Mouse (Mus musculus): ENCODE data around the gene Eif4g3. TPM values are rescaled to one million over a fixed set of nuclear protein-coding genes. Genes with fewer than 3 reads are reported as not detected.

The Eif4g3 gene
- polyA plus RNA-seq, 1 experiment: 251 TPM

DNA sequence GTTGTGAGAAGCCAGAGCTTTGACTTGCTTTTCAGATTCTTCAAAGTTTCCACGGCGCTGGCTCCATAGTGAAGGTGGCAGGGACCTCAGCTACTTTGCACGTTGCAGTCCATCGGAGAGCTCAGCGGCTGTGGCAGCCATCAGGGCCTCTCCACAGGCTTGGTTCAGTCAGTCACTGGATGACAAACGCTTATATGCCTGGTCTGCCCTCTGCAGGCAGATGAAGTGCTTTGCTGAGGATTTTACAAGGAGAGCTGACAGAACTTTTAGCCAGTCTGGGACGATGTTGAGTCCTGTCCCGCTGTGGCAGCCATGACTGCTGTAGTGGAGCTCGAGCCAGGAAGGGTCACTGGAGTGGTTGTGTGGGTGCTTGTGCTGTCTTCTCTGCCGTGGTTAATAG, 126.9 kb downstream of the Eif4g3 start:
- H3K4me3 ChIP-seq (ENCODE audit: control insufficient read depth, low read depth, low read length): no peak overlapping the region
- no peak overlapping the region for H3K27ac ChIP-seq (ENCODE audit: control insufficient read depth, insufficient read depth, low read depth, low read length)
- H3K4me1 ChIP-seq (ENCODE audit: control insufficient read depth, insufficient read depth, low read length): no peaks in the 10 kb centered on the region
- H3K27me3 ChIP-seq (ENCODE audit: control insufficient read depth, insufficient read depth, low read length): no peaks in the 10 kb centered on the region
- H3K36me3 ChIP-seq (ENCODE audit: control insufficient read depth, insufficient read depth, low read length): 0 out of 2 replicates have a peak, but pooled peaks cover 1% of the 10 kb centered on the region
- peak; percentile 13; the same call in 1 of the 2 replicates for TF ChIP-seq CTCF (IDR thresholded peaks at IDR 0.05; ENCODE audit: control insufficient read depth, insufficient read depth, insufficient replicate concordance, low read depth, low read length)
- TF ChIP-seq POLR2A (IDR thresholded peaks at IDR 0.05; ENCODE audit: control insufficient read depth, low read depth, low read length): no peak

DNA sequence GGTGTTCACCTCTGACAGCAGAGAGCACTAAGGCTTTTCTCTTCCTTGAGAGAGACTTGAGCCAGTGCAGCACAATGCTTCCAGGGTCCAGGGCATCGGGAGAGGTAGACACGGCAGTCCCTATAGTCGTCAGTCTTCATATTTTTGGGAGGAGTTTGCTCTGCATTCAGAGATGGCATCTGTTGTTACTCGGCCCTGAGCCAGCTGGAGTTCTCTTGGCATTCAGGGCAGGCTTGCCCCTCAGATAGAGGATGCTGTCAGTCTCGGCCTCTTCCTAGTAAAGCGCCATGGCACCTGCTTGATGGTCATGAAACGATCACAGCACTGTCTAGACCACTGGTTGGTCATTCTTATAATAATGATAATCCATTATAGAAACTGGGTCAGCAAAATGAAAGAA, 131.2 kb downstream of the Eif4g3 start:
- TF ChIP-seq CTCF (IDR thresholded peaks at IDR 0.05; ENCODE audit: control insufficient read depth, insufficient read depth, insufficient replicate concordance, low read depth, low read length) (no peak), POLR2A (IDR thresholded peaks at IDR 0.05; ENCODE audit: control insufficient read depth, low read depth, low read length) (no peak)
- H3K4me3 ChIP-seq (ENCODE audit: control insufficient read depth, low read depth, low read length): no peak overlapping the region
- no peaks in the 10 kb centered on the region for H3K4me1 ChIP-seq (ENCODE audit: control insufficient read depth, insufficient read depth, low read length)
- H3K27me3 ChIP-seq (ENCODE audit: control insufficient read depth, insufficient read depth, low read length): no peaks in the 10 kb centered on the region
- H3K27ac ChIP-seq (ENCODE audit: control insufficient read depth, insufficient read depth, low read depth, low read length): no peak overlapping the region
- H3K36me3 ChIP-seq (ENCODE audit: control insufficient read depth, insufficient read depth, low read length): no peaks in the 10 kb centered on the region; the same call in 1 of the 2 replicates

DNA sequence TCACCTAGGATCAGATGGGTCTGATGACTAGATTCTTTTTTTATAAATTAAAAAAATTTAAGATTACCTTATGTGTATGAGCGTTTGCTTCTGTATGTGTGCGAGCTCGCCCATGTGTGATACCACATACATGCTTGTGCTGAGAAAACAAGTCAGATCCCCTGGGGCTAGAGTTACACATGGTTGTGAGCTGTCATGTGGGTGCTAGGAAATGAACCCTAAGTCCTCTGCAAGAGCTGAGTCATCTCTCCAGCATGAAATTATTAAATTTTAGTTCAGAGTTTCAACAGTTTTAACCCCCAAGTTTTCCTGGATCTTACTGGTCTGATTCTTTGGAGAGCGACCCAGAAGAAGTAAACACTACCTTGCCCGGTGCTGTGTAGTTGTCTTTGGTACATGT, 134.5 kb downstream of the Eif4g3 start:
- TF ChIP-seq CTCF (IDR thresholded peaks at IDR 0.05; ENCODE audit: control insufficient read depth, insufficient read depth, insufficient replicate concordance, low read depth, low read length): no peak
- no peak for TF ChIP-seq POLR2A (IDR thresholded peaks at IDR 0.05; ENCODE audit: control insufficient read depth, low read depth, low read length)
- H3K4me3 ChIP-seq (ENCODE audit: control insufficient read depth, low read depth, low read length): no peak overlapping the region
- no peaks in the 10 kb centered on the region for H3K27me3 ChIP-seq (ENCODE audit: control insufficient read depth, insufficient read depth, low read length)
- no peaks in the 10 kb centered on the region; the same call in 1 of the 2 replicates for H3K36me3 ChIP-seq (ENCODE audit: control insufficient read depth, insufficient read depth, low read length)
- 0 out of 2 replicates have a peak, but pooled peaks cover 2% of the 10 kb centered on the region for H3K4me1 ChIP-seq (ENCODE audit: control insufficient read depth, insufficient read depth, low read length)
- no peak overlapping the region for H3K27ac ChIP-seq (ENCODE audit: control insufficient read depth, insufficient read depth, low read depth, low read length)

DNA sequence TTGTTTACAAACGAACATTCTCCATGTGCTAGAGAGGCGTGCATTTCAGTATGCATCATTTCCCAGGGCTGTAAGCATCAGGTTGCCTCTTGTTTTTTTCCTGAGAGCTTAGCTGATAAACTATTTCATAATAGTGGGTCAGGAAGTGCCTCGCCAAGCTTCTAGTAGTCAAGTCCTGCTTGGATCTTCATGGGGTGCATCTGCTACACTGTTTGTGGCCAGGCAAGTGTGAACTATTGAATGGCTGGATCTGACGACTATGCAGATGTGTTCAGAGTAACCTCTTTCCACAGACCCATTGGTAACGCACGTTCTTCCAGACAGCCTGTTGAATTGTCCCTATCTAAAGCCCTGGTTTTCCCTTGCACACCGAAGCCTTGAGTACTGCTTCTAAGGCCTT, 135.0 kb downstream of the Eif4g3 start:
- H3K27me3 ChIP-seq (ENCODE audit: control insufficient read depth, insufficient read depth, low read length): no peaks in the 10 kb centered on the region
- H3K27ac ChIP-seq (ENCODE audit: control insufficient read depth, insufficient read depth, low read depth, low read length): no peak overlapping the region
- no peak for TF ChIP-seq CTCF (IDR thresholded peaks at IDR 0.05; ENCODE audit: control insufficient read depth, insufficient read depth, insufficient replicate concordance, low read depth, low read length)
- TF ChIP-seq POLR2A (IDR thresholded peaks at IDR 0.05; ENCODE audit: control insufficient read depth, low read depth, low read length): no peak
- H3K4me3 ChIP-seq (ENCODE audit: control insufficient read depth, low read depth, low read length): no peak overlapping the region
- 0 out of 2 replicates have a peak, but pooled peaks cover 2% of the 10 kb centered on the region for H3K4me1 ChIP-seq (ENCODE audit: control insufficient read depth, insufficient read depth, low read length)
- H3K36me3 ChIP-seq (ENCODE audit: control insufficient read depth, insufficient read depth, low read length): no peaks in the 10 kb centered on the region; the same call in 1 of the 2 replicates

DNA sequence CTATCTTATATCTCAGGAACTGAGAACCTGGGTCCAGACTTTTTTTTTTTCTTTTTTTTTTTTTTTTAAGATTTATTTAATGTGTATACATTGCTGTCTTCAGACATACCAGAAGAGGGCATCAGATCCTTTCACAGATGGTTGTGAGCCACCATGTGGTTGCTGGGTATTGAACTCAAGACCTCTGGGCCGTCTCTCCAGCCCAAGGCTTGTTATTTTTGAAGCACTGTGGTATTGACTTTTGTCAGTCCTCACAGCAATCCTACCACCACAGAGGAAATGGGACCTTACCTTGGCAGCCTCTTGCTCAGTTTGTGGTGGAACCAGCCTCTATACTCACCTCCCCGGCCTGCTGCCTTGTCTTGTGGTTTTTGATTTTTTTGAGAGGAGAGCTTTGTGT, 137.3 kb downstream of the Eif4g3 start:
- TF ChIP-seq POLR2A (IDR thresholded peaks at IDR 0.05; ENCODE audit: control insufficient read depth, low read depth, low read length) (no peak), CTCF (IDR thresholded peaks at IDR 0.05; ENCODE audit: control insufficient read depth, insufficient read depth, insufficient replicate concordance, low read depth, low read length) (no peak)
- Histone ChIP-seq H3K36me3 (ENCODE audit: control insufficient read depth, insufficient read depth, low read length) (no peaks in the 10 kb centered on the region; the same call in 1 of the 2 replicates), H3K27ac (ENCODE audit: control insufficient read depth, insufficient read depth, low read depth, low read length) (no peak overlapping the region), H3K4me1 (ENCODE audit: control insufficient read depth, insufficient read depth, low read length) (peaks cover 6% of the 10 kb centered on the region), H3K27me3 (ENCODE audit: control insufficient read depth, insufficient read depth, low read length) (no peaks in the 10 kb centered on the region), H3K4me3 (ENCODE audit: control insufficient read depth, low read depth, low read length) (no peak overlapping the region)

DNA sequence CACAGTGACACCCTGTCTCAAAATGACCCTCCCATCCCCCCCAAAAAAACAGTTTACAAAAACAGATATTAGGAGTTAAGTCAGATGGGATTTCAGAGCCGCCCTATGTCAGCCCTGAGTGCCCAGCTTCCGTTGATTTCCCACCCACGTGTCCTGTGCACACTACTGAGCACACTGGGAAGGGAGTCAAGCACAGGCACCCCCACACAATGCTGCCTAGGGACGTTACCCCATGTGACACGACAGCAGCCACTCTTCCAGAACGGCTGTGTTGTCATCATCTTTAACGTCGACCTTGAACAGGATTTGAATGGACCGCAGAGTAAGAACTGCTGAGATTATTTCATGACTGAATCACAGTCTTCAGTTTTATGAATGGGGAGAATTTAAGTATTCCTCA, 138.4 kb downstream of the Eif4g3 start:
- no peak for TF ChIP-seq POLR2A (IDR thresholded peaks at IDR 0.05; ENCODE audit: control insufficient read depth, low read depth, low read length)
- peak; percentile 7; the same call in 1 of the 2 replicates for TF ChIP-seq CTCF (IDR thresholded peaks at IDR 0.05; ENCODE audit: control insufficient read depth, insufficient read depth, insufficient replicate concordance, low read depth, low read length)
- H3K36me3 ChIP-seq (ENCODE audit: control insufficient read depth, insufficient read depth, low read length): no peaks in the 10 kb centered on the region; the same call in 1 of the 2 replicates
- peaks cover 6% of the 10 kb centered on the region for H3K4me1 ChIP-seq (ENCODE audit: control insufficient read depth, insufficient read depth, low read length)
- no peak overlapping the region for H3K4me3 ChIP-seq (ENCODE audit: control insufficient read depth, low read depth, low read length)
- no peaks in the 10 kb centered on the region for H3K27me3 ChIP-seq (ENCODE audit: control insufficient read depth, insufficient read depth, low read length)
- no peak overlapping the region for H3K27ac ChIP-seq (ENCODE audit: control insufficient read depth, insufficient read depth, low read depth, low read length)

DNA sequence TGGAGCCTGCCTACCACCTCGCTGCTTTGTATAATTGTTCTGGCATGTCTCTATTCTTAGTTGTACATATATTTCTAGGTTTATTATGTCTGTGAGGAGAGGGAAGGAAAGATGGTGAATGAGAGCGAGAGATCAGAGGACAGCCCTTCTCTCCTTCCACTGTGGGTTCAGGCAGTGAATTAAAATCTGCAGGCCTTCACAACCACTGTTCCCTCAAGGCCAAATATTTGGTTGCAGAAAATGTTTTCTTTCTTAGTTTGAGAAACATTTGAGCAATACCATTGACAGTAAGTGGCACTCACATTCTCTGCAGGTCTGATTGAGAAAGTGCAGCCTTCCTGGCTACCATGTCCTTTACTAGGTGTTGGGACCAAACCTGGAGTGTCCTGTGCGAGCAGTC, 138.9 kb downstream of the Eif4g3 start:
- no peaks in the 10 kb centered on the region for H3K27me3 ChIP-seq (ENCODE audit: control insufficient read depth, insufficient read depth, low read length)
- H3K36me3 ChIP-seq (ENCODE audit: control insufficient read depth, insufficient read depth, low read length): no peaks in the 10 kb centered on the region; the same call in 1 of the 2 replicates
- H3K27ac ChIP-seq (ENCODE audit: control insufficient read depth, insufficient read depth, low read depth, low read length): no peak overlapping the region
- TF ChIP-seq POLR2A (IDR thresholded peaks at IDR 0.05; ENCODE audit: control insufficient read depth, low read depth, low read length) (no peak), CTCF (IDR thresholded peaks at IDR 0.05; ENCODE audit: control insufficient read depth, insufficient read depth, insufficient replicate concordance, low read depth, low read length) (no peak)
- H3K4me3 ChIP-seq (ENCODE audit: control insufficient read depth, low read depth, low read length): no peak overlapping the region
- peaks cover 6% of the 10 kb centered on the region for H3K4me1 ChIP-seq (ENCODE audit: control insufficient read depth, insufficient read depth, low read length)
